Mouse (Mus musculus) liver, postnatal 0 days (tissue): ENCODE results near the gene Fbxo31.

Experiments used
- CTCF ChIP-seq: sonication (generic); IDR thresholded peaks from 2 replicates; pipeline ENCODE4 v1.5.1; 2016; ENCODE audit warnings: antibody characterized with exemption, low read depth
- EP300 ChIP-seq: IDR thresholded peaks from 2 replicates; pipeline ENCODE4 v1.6.1; 2016; ENCODE audit warnings: antibody characterized with exemption, low read depth, mild to moderate bottlenecking

- TF ChIP-seq CTCF: no peak
- no peak for TF ChIP-seq EP300
Measured at GRCm38 (mm10) chr8:121550056-121550455, 28.6 kb downstream of the Fbxo31 start.
